Mouse (Mus musculus) hindbrain, embryonic 16.5 days (tissue): Measurements from ENCODE around the gene Gm6812. TPM values are rescaled to one million over a fixed set of nuclear protein-coding genes. Genes with fewer than 3 reads are reported as not detected.
"Not testable (repeated sequence)": the region's sequence is repeated elsewhere in the genome, so short reads cannot be mapped to it uniquely, and the experiment has no call there.

ENCODE experiments used
- ATAC-seq: fragments of 200-750 bp; cut with Nextera tagmentation; 2 replicates; pipeline ENCODE4 v1.8.0; 2017; ENCODE audit warnings: moderate TSS enrichment, moderate library complexity
- H3K27ac ChIP-seq: fragments of 300-500 bp; sonication (generic); 2 replicates; pipeline ENCODE4 v1.5.1; 2014; ENCODE audit warnings: low read depth, mild to moderate bottlenecking, control low read depth, low read length, moderate library complexity
- H3K27me3 ChIP-seq: fragments of 300-500 bp; sonication (generic); replicated peaks from 2 replicates; pipeline ENCODE4 v1.6.1; 2014; ENCODE audit warnings: low read length; ENCODE audit not compliant: control insufficient read depth, insufficient read depth
- H3K36me3 ChIP-seq: fragments of 300-500 bp; sonication (generic); 2 replicates; pipeline ENCODE4 v1.6.1; 2014; ENCODE audit warnings: mild to moderate bottlenecking, low read length, moderate library complexity, mixed read lengths; ENCODE audit not compliant: control insufficient read depth, insufficient read depth
- H3K4me1 ChIP-seq: fragments of 300-500 bp; sonication (generic); 2 replicates; pipeline ENCODE4 v1.6.1; 2014; ENCODE audit warnings: low read depth, low read length; ENCODE audit not compliant: control insufficient read depth, insufficient read depth
- H3K4me2 ChIP-seq: fragments of 300-500 bp; sonication (generic); 2 replicates; pipeline ENCODE4 v1.6.1; 2014; ENCODE audit warnings: mild to moderate bottlenecking, low read length, control low read depth, moderate library complexity
- H3K4me3 ChIP-seq: fragments of 300-500 bp; sonication (generic); 2 replicates; pipeline ENCODE4 v1.5.1; 2014; ENCODE audit warnings: mild to moderate bottlenecking, low read length, control low read depth, moderate library complexity
- H3K9ac ChIP-seq: fragments of 300-500 bp; sonication (generic); 2 replicates; pipeline ENCODE4 v1.6.1; 2014; ENCODE audit warnings: low read depth, mild to moderate bottlenecking, control low read depth, low read length, moderate library complexity
- H3K9me3 ChIP-seq: fragments of 300-500 bp; sonication (generic); 2 replicates; pipeline ENCODE4 v1.6.1; 2014; ENCODE audit warnings: mild to moderate bottlenecking, low read length, moderate library complexity; ENCODE audit not compliant: control insufficient read depth
- WGBS: fragments of 180-500 bp; shearing (Covaris S2); extraction: QIAGEN DNeasy Blood & Tissue Kit; methylation state at CpG from one replicate; pipeline ENCODE4 v1.1.7; 2014; 5-methylcytosine and 5-hydroxymethylcytosine counted together
- polyA plus RNA-seq: library from polyadenylated mRNA; unstranded; fragments of >200 nt; fragmentation: Nextera tagmentation; extraction: Ambion mirVana; gene quantifications from 2 replicates; pipeline ENCODE4 v1.2.1, GENCODE M21; 2015

The Gm6812 gene
- polyA plus RNA-seq, result not detected in 2 replicates

GRCm38 (mm10) chrX:68892953-68893352 lies at the start of gene Gm6812:
Gm6812 (minus strand) TSS chrX:68893053.
- not testable (repeated sequence) for H3K9ac ChIP-seq, H3K4me1 ChIP-seq, H3K9me3 ChIP-seq, H3K4me3 ChIP-seq, H3K36me3 ChIP-seq, ATAC-seq, H3K27me3 ChIP-seq, H3K4me2 ChIP-seq, H3K27ac ChIP-seq
- 93% methylated on average over 3 of the region's 5 CpGs for WGBS

- WGBS, result 46% methylated on average over 2 of the region's 2 CpGs
- H3K27me3 ChIP-seq, result no peaks in the 10 kb centered on the region
- peak; percentile 50; the same call in 1 of the 2 replicates for ATAC-seq
These were observed 27.7 kb downstream of the Gm6812 start for GRCm38 (mm10) chrX:68865145-68865544.

More at GRCm38 (mm10) chrX:68865145-68865544, 27.7 kb downstream of the Gm6812 start:
- Histone ChIP-seq H3K36me3 (no peaks in the 10 kb centered on the region), H3K9me3 (no peaks in the 10 kb centered on the region), H3K4me2 (no peak overlapping the region), H3K9ac (no peak overlapping the region), H3K4me3 (no peak overlapping the region), H3K27ac (no peak overlapping the region), H3K4me1 (no peaks in the 10 kb centered on the region)

Other genes with a start within 250 kb of the Gm6812 start
- gene Fmr1, start 214.5 kb downstream of the Gm6812 start, polyA plus RNA-seq, result 46.6 and 46.8 TPM in 2 replicates
- 0.49 TPM in 1 of 2 replicates, not detected in the other for gene Fmr1nb, start 131.2 kb downstream of the Gm6812 start, polyA plus RNA-seq
- 2.7 and 5.6 TPM in 2 replicates for gene Gm14698, start 72.0 kb downstream of the Gm6812 start, polyA plus RNA-seq